Mouse (Mus musculus) forelimb bud, embryonic 11.5 days (tissue): ENCODE measurements around the gene Kremen1.

Source experiments
- DNase-seq: peaks from one replicate; pipeline ENCODE4 v3.0.0-alpha.2; 2012; ENCODE audit warnings: low read depth, low spot score

The Kremen1 gene

GRCm38 (mm10) chr11:5219910-5220447, 41.4 kb downstream of the Kremen1 start:
- DNase-seq = no peak

GRCm38 (mm10) chr11:5219371-5219770, 42.0 kb downstream of the Kremen1 start:
- no peak for DNase-seq

GRCm38 (mm10) chr11:5215401-5216187, 45.8 kb downstream of the Kremen1 start:
- no peak for DNase-seq

- DNase-seq = no peak
Measured at GRCm38 (mm10) chr11:5214483-5215040, 46.8 kb downstream of the Kremen1 start.

GRCm38 (mm10) chr11:5203054-5203453, 58.3 kb downstream of the Kremen1 start:
- DNase-seq = no peak

GRCm38 (mm10) chr11:5201799-5202680, 59.3 kb downstream of the Kremen1 start:
- no peak for DNase-seq

GRCm38 (mm10) chr11:5199879-5200278, 61.5 kb downstream of the Kremen1 start:
- no peak for DNase-seq

GRCm38 (mm10) chr11:5197068-5197467, 64.3 kb downstream of the Kremen1 start:
- DNase-seq = no peak

- DNase-seq = no peak
Measured at GRCm38 (mm10) chr11:5196583-5196982, 64.8 kb downstream of the Kremen1 start.

- no peak for DNase-seq
Measured at GRCm38 (mm10) chr11:5193576-5193881, 67.8 kb downstream of the Kremen1 start.

GRCm38 (mm10) chr11:5192840-5193575, 68.3 kb downstream of the Kremen1 start:
- no peak for DNase-seq

- DNase-seq = no peak
Measured at GRCm38 (mm10) chr11:5192084-5192516, 69.3 kb downstream of the Kremen1 start.

GRCm38 (mm10) chr11:5189239-5189933, 72.0 kb downstream of the Kremen1 start:
- peak; percentile 36 for DNase-seq

- DNase-seq = no peak
Measured at GRCm38 (mm10) chr11:5188170-5188569, 73.2 kb downstream of the Kremen1 start.

- no peak for DNase-seq
Measured at GRCm38 (mm10) chr11:5184832-5185231, 76.5 kb downstream of the Kremen1 start.

- DNase-seq = peak; percentile 41
Measured at GRCm38 (mm10) chr11:5184250-5184649, 77.1 kb downstream of the Kremen1 start.

- no peak for DNase-seq
Measured at GRCm38 (mm10) chr11:5182870-5183269, 78.5 kb downstream of the Kremen1 start.

GRCm38 (mm10) chr11:5181850-5182404, 79.4 kb downstream of the Kremen1 start:
- DNase-seq = peak; percentile 86

GRCm38 (mm10) chr11:5179391-5179790, 82.0 kb downstream of the Kremen1 start:
- no peak for DNase-seq

GRCm38 (mm10) chr11:5177171-5177570, 84.2 kb downstream of the Kremen1 start:
- DNase-seq = no peak
